Mouse (Mus musculus): Measurements from ENCODE around the gene Pelo.

DNA sequence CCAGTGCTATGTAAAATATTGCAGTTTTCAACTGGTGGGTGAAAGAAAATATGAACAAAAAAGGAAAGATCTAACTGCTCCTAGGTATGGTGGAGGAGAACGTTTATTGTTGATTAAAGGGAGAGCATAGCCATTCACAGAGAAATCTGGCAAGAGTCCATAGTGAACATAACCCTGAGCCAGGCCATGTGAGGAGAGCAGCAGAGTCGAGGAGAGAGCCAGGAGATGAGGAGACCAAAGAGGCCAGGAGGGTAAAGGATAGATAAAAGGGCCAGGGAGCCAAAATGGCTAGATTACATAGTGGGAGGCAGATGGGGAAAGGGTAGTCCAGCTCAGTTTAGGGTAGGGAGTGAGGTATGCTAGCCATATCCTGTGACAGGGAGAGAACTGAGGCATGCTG, 6.2 kb upstream of the Pelo start:
- TF ChIP-seq CTCF (IDR thresholded peaks at IDR 0.05; ENCODE audit: low read depth, low read length) (no peak), POLR2A (IDR thresholded peaks at IDR 0.05; ENCODE audit: insufficient read depth, low read length) (no peak), EP300 (IDR thresholded peaks at IDR 0.05; ENCODE audit: insufficient read depth, low read depth, low read length) (no peak)
